Mouse (Mus musculus) hindlimb bud, embryonic 11.5 days (tissue): ENCODE data around the gene Lmx1b.

ENCODE experiments used
- DNase-seq: peaks from one replicate; pipeline ENCODE4 v3.0.0-alpha.2; 2012; ENCODE audit warnings: low read depth, low spot score; ENCODE audit errors: extremely low spot score

The Lmx1b gene

GRCm38 (mm10) chr2:33630081-33631021, 10.0 kb downstream of the Lmx1b start:
- DNase-seq, result no peak

- DNase-seq, result no peak
These were observed 10.7 kb downstream of the Lmx1b start for GRCm38 (mm10) chr2:33629641-33630040.

DNA sequence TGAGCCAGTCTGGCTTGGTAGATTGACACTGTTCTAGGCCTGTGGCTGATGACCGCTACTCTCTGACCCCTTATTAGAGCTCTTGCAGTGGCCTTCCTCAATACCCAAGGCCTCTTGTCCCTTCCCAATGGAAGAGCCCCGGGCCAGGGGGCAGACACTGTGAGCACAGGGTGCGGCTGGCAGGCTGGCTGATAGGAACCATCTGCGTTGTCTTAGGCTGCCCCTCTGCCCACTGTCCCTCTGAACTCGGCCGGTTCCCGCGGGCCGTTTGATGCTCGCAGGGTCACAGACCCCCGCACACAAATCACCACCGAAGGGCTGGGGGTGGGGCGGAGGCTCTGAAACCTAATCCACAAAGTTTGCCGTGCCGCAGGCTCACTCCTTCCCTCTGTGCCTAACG, 11.5 kb downstream of the Lmx1b start:
- DNase-seq, result no peak

- no peak for DNase-seq
These were observed 13.3 kb downstream of the Lmx1b start for GRCm38 (mm10) chr2:33627058-33627375.

DNA sequence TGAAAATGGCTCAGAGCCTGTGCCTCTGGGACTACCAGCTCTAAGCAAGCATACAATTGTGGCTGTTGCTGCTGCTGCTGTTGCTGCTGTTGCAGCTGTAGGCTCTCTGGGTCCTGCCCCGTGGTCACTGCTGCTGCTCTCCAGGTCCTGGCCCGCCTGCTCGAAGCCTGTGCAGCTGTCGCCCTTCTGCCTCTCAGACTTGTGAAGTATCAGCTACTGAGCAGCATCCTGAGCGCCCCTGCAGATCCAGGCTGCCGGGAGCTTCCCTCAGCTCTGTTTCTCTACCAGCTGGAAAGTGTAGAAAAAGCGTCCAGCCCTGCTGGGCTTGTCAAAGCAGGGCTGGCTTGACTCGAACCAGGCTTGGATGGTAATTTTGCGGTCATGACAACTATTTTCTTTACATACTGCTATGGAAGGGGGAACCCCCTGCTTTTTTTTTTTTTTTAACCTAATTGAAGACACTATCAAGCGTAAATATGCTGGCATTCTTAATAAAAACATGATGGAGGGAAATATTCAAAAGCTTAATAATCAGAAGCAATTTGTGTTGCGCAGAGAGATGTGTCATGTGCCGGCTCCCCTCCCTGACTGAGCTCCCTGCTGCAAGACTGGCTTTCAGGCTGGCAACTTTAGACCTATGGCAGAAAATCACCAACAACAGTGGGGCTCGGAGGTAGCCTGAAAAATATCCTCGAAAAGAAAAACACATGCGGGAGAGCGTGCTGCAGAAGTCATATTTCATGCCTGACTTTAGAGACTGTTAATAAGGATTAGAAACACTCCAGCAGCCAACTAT, 13.9 kb downstream of the Lmx1b start:
- DNase-seq, result no peak

DNA sequence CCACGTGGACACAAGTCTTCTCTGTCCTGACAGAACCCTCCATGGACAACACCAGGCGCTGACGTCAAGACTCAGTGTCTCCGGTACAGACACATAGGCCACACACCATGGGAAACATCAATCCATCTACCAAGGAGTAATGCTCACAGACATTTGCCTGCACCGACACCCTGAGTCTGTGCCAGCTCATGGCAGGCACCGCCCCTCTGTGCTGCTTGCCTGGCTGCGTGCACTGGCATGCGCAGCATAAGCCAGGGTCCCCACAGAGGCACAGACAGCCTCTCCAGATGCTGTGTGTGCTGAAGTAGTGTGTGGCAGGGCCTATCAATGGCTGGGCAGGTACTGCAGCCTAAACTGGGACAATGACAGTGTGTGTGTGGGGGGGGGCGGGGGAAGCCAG, 22.6 kb downstream of the Lmx1b start:
- no peak for DNase-seq

DNA sequence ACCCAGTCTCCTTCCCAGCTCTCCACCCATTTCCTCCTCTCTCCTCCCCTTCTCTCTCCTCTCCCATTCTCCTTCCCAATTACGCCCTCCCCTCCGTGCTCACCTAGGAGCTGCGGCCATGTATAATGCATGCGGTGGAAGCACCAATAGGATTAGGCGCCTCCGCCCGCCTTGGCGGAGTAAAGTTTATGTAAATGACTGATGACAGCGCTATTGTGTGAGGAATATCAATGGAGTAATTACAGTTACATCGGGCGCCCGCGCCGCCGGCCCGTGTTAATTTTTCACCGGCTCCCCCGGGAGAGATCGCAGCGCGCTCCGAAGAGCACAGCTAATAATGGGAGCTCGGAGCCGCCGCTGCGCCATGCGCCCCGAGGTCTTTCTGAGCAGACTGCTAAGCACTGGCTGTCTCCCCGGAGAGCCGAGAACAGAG, 23.9 kb downstream of the Lmx1b start:
- no peak for DNase-seq

- no peak for DNase-seq
These were observed 24.4 kb downstream of the Lmx1b start for GRCm38 (mm10) chr2:33615843-33616344.

DNA sequence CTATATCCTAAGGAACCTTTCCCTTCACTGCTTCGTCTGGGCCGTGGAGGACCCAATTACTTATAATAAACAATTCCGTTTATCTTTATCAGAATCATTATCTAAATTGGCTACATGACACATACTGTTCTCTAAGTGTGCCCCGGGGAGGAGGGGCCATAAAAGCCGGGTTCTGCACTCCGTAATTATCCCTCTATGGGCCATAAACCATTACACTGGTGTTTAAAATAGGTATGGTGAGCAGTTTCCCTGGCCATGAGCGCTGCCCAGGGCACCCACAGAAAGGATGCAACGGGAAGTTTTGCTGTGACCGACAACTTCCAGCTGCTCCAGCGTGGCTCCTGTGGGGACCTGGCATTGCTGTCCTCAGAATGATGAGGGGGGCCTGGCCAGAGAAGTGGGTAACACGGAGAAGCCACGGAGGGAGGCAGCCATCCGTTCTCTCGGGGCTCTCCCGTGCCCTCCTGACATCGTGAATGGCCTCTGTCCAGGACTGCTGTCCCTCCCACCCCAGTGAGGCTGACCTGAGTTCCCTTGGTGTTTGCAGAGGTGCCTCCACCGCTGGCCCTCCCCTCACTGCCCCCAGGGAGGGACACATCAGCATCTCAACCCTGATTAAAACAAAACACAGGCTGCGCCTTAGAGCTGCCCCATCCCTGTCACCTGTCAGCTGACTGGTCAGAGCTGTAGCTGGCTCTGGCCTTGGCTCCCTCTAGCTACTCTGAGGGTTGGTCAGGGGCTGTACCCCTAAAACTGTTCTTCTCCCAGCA, 34.6 kb downstream of the Lmx1b start:
- DNase-seq, result no peak

DNA sequence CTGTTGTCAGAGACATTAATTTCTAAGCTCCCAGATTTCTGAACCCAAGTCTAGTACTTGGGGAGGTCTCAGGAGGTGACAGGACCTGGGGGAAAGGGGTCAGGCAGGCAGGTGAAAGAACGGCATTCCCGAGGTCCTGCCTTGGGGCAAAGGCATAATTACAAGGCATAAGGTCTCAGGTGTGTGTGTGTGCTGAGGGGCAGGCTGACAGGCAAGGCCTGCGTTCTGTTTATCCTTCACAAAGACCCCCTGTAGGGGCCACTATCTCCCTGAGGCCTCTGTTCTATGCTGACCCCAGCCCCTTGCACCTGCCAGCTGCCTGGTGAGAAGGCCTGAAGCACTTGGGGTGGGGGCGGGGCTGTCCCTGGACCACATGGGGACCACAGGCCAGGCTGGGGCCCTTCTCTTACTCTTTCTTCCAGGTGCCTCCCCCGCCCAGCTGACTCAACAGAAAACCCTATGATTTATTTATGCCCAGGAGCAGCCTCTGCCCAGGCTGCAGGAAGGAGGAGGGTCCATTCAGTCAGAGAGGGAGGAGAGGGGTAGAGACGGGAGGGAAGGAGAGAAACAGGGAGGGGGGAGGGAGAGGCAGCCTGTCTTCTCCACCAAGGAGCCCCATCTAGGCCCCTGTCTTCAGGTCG, 35.3 kb downstream of the Lmx1b start:
- no peak for DNase-seq

GRCm38 (mm10) chr2:33600520-33600919, 39.8 kb downstream of the Lmx1b start:
- no peak for DNase-seq

DNA sequence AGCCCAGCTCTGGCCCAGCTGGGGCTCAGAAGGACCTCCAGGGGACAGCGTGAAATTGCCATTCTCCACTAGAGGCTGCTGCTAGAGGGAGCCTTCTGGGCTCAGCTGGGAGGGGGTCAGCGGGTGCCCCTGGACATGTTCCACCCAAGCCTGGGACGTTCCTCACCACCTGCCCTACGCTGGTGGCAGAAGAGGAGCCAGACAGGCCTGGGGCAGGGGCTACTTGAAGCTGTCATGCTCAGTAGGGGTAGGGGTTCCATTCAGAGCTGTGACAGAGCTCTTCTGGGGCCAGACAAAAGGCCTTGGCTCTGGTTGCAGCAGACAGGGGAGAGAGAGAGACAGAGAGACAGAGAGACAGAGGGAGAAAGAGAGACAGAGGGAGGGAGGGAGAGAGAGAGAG, 42.9 kb downstream of the Lmx1b start:
- DNase-seq, result no peak

DNA sequence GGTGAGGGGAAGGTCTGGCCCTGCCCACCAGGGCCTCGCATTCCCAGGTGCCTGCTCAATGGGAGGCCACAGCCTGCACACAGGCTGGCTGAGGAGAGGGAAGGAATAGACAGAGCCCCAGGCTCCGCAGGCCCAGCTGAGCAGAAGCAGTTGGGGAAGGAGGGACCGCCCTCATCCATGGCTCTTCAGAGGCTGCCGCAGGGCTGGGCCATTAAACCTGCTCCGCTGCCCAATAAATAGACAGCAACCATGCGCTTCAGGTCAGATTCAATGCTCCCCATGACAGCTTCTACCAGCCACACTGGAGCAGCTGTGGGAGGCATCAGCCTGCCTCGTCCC, 45.3 kb downstream of the Lmx1b start:
- no peak for DNase-seq

GRCm38 (mm10) chr2:33594181-33595084, 45.9 kb downstream of the Lmx1b start:
- DNase-seq, result no peak

DNA sequence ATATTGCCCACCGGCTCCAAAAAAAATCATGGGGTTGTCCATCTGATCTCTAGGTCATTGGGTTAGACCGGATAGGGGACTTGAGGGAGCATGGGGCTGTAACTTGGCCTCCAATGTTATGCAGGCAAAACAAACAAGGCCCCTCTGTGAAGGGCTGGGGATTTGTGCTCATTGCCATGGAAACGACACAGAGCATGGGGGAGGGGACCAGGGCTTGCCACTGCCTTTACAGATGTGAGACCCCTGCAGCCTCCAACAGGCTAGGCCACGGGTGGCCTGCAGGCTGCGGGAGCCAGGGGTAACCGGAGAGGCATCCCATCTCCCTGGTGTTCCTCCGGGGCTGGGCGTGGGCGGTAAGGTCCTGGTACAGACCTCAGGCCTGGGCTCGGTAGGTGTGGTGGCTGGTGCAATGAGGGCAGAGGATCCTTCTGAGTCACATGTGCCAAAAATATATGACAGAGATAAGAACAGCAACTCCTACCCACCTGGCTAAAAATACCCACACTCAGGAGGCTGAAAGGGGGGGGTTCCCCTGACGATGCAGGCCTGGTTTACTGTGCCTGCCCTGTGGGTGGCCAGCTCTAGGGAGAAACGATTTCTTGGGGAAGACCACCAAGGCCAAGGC, 47.3 kb downstream of the Lmx1b start:
- no peak for DNase-seq

GRCm38 (mm10) chr2:33589280-33589679, 51.0 kb downstream of the Lmx1b start:
- DNase-seq, result no peak

DNA sequence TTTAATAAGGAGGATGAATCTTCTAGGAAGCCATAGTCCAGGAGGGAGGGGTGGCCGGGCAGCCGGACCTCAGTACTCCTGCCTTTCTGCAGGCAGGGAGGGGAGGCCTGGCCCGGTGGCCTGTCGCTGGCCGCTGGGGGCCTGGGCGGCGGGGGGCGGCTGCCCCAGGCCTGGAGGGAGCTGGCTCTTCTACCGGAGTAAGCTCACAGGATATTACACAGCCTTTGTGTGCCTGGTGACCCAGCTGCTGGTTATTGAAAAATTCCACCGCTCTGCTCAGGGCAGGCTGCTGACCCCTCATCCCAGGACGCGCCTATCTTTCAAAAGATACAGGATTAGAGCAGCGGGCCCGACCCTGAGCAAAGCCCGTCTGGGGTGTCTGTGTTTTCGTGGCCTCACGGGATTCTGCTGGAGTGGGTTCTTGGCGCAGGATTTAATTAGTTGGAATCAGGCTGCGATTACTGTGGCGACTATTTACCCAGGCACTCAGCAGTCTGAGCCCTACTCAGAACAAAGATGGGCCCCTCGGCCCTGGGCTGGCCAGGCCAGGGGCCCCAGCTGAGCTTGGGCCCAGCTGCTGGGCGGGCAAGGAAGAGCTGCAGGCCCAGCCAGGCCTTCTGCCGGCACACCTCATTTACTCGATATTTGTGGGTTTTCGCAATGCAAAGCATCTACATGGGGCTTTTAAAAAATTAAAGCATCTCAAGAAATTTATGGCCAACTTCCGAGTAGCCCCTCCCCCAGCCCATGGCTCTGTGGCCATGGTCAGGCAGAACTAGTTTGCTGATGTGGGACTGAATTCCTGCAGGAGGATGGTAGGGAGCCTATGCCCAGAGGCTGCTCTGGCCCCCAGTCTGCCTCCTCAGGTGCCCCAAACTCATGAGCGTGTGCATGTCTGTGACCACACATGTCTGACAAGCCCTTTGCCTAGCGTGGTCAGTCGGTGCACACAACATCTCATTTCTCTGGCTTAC, 55.1 kb downstream of the Lmx1b start:
- DNase-seq, result no peak

DNA sequence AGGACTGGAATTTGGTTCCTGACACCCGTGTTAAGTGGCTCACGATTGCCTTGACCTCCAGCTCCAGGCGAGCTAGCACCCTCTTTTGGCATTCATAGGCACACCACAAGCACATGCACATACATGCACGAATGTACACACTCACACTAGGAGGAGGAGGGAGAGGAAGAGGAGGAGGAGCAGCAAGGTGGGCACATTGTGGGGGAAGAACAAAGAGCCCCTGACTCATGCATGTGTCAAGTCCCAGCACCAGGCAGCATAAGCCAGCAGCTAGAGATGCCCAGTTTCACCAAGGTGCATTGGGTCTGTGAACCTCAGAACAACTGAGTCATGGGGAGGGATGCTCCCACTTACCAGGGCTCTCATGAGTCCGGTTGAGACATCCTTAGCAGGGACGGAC, 56.5 kb downstream of the Lmx1b start:
- DNase-seq, result no peak
